Mouse (Mus musculus) embryonic facial prominence, embryonic 11.5 days (tissue): ENCODE measurements around the gene Rad18. TPM values are rescaled to one million over a fixed set of nuclear protein-coding genes. Genes with fewer than 3 reads are reported as not detected.

ENCODE experiments used
- ATAC-seq: fragments of 200-750 bp; cut with Nextera tagmentation; replicated peaks from 2 replicates; pipeline ENCODE4 v1.8.0; 2017; ENCODE audit warnings: low read depth; ENCODE audit not compliant: insufficient number of reproducible peaks, low FRiP score, low TSS enrichment
- DNase-seq: peaks from one replicate; pipeline ENCODE4 v3.0.0-alpha.2; 2015; ENCODE audit warnings: low spot score
- H3K27ac ChIP-seq: fragments of 300-500 bp; sonication (generic); replicated peaks from 2 replicates; pipeline ENCODE4 v1.5.1; 2014; ENCODE audit warnings: mild to moderate bottlenecking, low read depth, low read length, control low read depth
- H3K27me3 ChIP-seq: fragments of 300-500 bp; sonication (generic); 2 replicates; pipeline ENCODE4 v1.6.1; 2014; ENCODE audit warnings: mild to moderate bottlenecking, low read length, moderate library complexity, mixed read lengths; ENCODE audit not compliant: control insufficient read depth, insufficient read depth
- H3K36me3 ChIP-seq: fragments of 300-500 bp; sonication (generic); replicated peaks from 2 replicates; pipeline ENCODE4 v1.6.1; 2014; ENCODE audit warnings: low read depth, mild to moderate bottlenecking, low read length, moderate library complexity, mixed read lengths; ENCODE audit not compliant: control insufficient read depth, insufficient read depth
- H3K4me1 ChIP-seq: fragments of 300-500 bp; sonication (generic); 2 replicates; pipeline ENCODE4 v1.6.1; 2014; ENCODE audit warnings: low read length, mixed read lengths; ENCODE audit not compliant: control insufficient read depth, insufficient read depth
- H3K4me2 ChIP-seq: fragments of 300-500 bp; sonication (generic); 2 replicates; pipeline ENCODE4 v1.6.1; 2014; ENCODE audit warnings: low read depth, mild to moderate bottlenecking, control low read depth, low read length, moderate library complexity
- H3K4me3 ChIP-seq: fragments of 300-500 bp; sonication (generic); 2 replicates; pipeline ENCODE4 v1.5.1; 2014; ENCODE audit warnings: low read depth, low read length, control low read depth
- H3K9ac ChIP-seq: fragments of 300-500 bp; sonication (generic); replicated peaks from 2 replicates; pipeline ENCODE4 v1.6.1; 2014; ENCODE audit warnings: mild to moderate bottlenecking, control low read depth, low read length
- H3K9me3 ChIP-seq: fragments of 300-500 bp; sonication (generic); replicated peaks from 2 replicates; pipeline ENCODE4 v1.6.1; 2016; ENCODE audit warnings: mild to moderate bottlenecking, low read length, inconsistent platforms, mixed read lengths; ENCODE audit not compliant: control insufficient read depth
- WGBS: fragments of 180-500 bp; shearing (Covaris S2); extraction: QIAGEN DNeasy Blood & Tissue Kit; methylation state at CpG from one replicate; pipeline ENCODE4 v1.1.7; 2014; 5-methylcytosine and 5-hydroxymethylcytosine counted together
- polyA plus RNA-seq: library from polyadenylated mRNA; unstranded; fragments of >200 nt; fragmentation: Nextera tagmentation; extraction: Ambion mirVana; gene quantifications from 2 replicates; pipeline ENCODE4 v1.2.1, GENCODE M21; 2014

The Rad18 gene
- polyA plus RNA-seq, 1 experiment from 2014 or later, result 43.0 TPM

GRCm38 (mm10) chr6:112632071-112632470 lies 64.4 kb downstream of the Rad18 start:
- Histone ChIP-seq H3K36me3 (no peaks in the 10 kb centered on the region), H3K4me3 (no peak overlapping the region), H3K4me2 (no peak overlapping the region), H3K4me1 (no peaks in the 10 kb centered on the region), H3K27ac (no peak overlapping the region), H3K9me3 (no peaks in the 10 kb centered on the region), H3K9ac (no peak overlapping the region), H3K27me3 (no peaks in the 10 kb centered on the region)
- ATAC-seq (no peak), DNase-seq (no peak)
- WGBS, result 90% methylated on average over 5 of the region's 5 CpGs

GRCm38 (mm10) chr6:112630291-112630690 lies 66.2 kb downstream of the Rad18 start:
- H3K27ac ChIP-seq, result no peak overlapping the region
- no peaks in the 10 kb centered on the region for H3K4me1 ChIP-seq
- 92% methylated on average over 4 of the region's 4 CpGs for WGBS
- H3K9ac ChIP-seq, result no peak overlapping the region
- no peaks in the 10 kb centered on the region for H3K9me3 ChIP-seq
- no peak overlapping the region for H3K4me2 ChIP-seq
- no peak overlapping the region for H3K4me3 ChIP-seq
- DNase-seq (no peak), ATAC-seq (no peak)
- H3K36me3 ChIP-seq, result no peaks in the 10 kb centered on the region
- H3K27me3 ChIP-seq, result no peaks in the 10 kb centered on the region

- 89% methylated on average over 8 of the region's 8 CpGs for WGBS
- no peaks in the 10 kb centered on the region for H3K36me3 ChIP-seq
- no peak for ATAC-seq
Measured at GRCm38 (mm10) chr6:112628301-112628700, 68.2 kb downstream of the Rad18 start.

GRCm38 (mm10) chr6:112622321-112622720 lies 74.2 kb downstream of the Rad18 start:
- Histone ChIP-seq H3K36me3 (no peaks in the 10 kb centered on the region), H3K4me1 (no peaks in the 10 kb centered on the region), H3K4me3 (no peak overlapping the region), H3K9me3 (no peaks in the 10 kb centered on the region), H3K27me3 (no peaks in the 10 kb centered on the region), H3K9ac (no peak overlapping the region), H3K27ac (no peak overlapping the region), H3K4me2 (no peak overlapping the region)
- ATAC-seq, result no peak
- WGBS, result 84% methylated on average over 4 of the region's 4 CpGs
- DNase-seq, result no peak

More at GRCm38 (mm10) chr6:112628301-112628700, 68.2 kb downstream of the Rad18 start:
- Histone ChIP-seq H3K4me2 (no peak overlapping the region), H3K9me3 (no peaks in the 10 kb centered on the region), H3K27ac (no peak overlapping the region), H3K27me3 (no peaks in the 10 kb centered on the region), H3K4me1 (no peaks in the 10 kb centered on the region), H3K4me3 (no peak overlapping the region), H3K9ac (no peak overlapping the region)
- DNase-seq, result no peak

- no peaks in the 10 kb centered on the region for H3K4me1 ChIP-seq
- no peaks in the 10 kb centered on the region for H3K9me3 ChIP-seq
- no peak overlapping the region for H3K4me2 ChIP-seq
- DNase-seq (no peak), ATAC-seq (no peak)
- H3K4me3 ChIP-seq, result no peak overlapping the region
- H3K36me3 ChIP-seq, result no peaks in the 10 kb centered on the region
- WGBS, result 84% methylated on average over 5 of the region's 5 CpGs
- H3K27ac ChIP-seq, result no peak overlapping the region
- no peak overlapping the region for H3K9ac ChIP-seq
- H3K27me3 ChIP-seq, result no peaks in the 10 kb centered on the region
Measured at GRCm38 (mm10) chr6:112620027-112620426, 76.5 kb downstream of the Rad18 start.

- WGBS, result 95% methylated on average over 4 of the region's 4 CpGs
- Histone ChIP-seq H3K36me3 (no peaks in the 10 kb centered on the region), H3K4me3 (no peak overlapping the region), H3K9ac (no peak overlapping the region), H3K9me3 (no peaks in the 10 kb centered on the region), H3K4me1 (no peaks in the 10 kb centered on the region), H3K4me2 (no peak overlapping the region), H3K27me3 (no peaks in the 10 kb centered on the region), H3K27ac (no peak overlapping the region)
- DNase-seq (no peak), ATAC-seq (no peak)
Measured at GRCm38 (mm10) chr6:112617728-112618318, 78.7 kb downstream of the Rad18 start.

- Histone ChIP-seq H3K9me3 (no peaks in the 10 kb centered on the region), H3K4me2 (no peak overlapping the region), H3K4me1 (no peaks in the 10 kb centered on the region), H3K27me3 (no peaks in the 10 kb centered on the region), H3K36me3 (no peaks in the 10 kb centered on the region), H3K27ac (no peak overlapping the region), H3K9ac (no peak overlapping the region), H3K4me3 (no peak overlapping the region)
- WGBS, result 83% methylated on average over 4 of the region's 4 CpGs
- ATAC-seq (no peak), DNase-seq (no peak)
Measured at GRCm38 (mm10) chr6:112609027-112609426, 87.5 kb downstream of the Rad18 start.

- H3K4me2 ChIP-seq, result no peak overlapping the region
- no peaks in the 10 kb centered on the region for H3K27me3 ChIP-seq
- DNase-seq, result no peak
- H3K9ac ChIP-seq, result no peak overlapping the region
- ATAC-seq, result no peak
- no peaks in the 10 kb centered on the region for H3K9me3 ChIP-seq
- H3K36me3 ChIP-seq, result no peaks in the 10 kb centered on the region
- H3K4me1 ChIP-seq, result no peaks in the 10 kb centered on the region
- no peak overlapping the region for H3K4me3 ChIP-seq
- no peak overlapping the region for H3K27ac ChIP-seq
Measured at GRCm38 (mm10) chr6:112603866-112604265, 92.6 kb downstream of the Rad18 start.
